Mouse (Mus musculus): Measurements from ENCODE around the gene Lipc.

DNA sequence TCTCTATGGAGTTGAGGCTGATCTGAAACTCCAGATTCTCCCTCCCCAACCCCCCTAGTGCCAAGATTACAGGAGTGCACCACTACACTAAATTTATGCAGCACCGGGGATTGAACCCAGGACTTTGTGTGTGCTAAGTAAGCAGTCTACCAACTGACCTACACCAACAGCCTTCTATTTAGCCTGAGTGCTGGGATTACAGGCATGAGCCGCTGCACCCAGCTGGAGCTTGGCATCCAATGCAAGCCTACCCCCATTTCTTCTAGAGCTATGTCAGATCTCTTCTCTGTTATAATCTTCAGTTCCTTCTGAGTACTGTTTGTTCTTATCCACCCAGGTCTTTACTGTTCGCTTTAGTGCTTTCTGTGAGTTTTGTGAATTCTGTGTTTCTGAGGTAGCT lies 117.8 kb downstream of the Lipc start:
- TF ChIP-seq CTCF (IDR thresholded peaks at IDR 0.05; ENCODE audit: borderline replicate concordance, control insufficient read depth, extremely low read depth, insufficient read depth, low read length, poor library complexity) (no peak), POLR2A (IDR thresholded peaks at IDR 0.05; ENCODE audit: control insufficient read depth, extremely low read depth, insufficient read depth, low read length, poor library complexity) (no peak)

Measured in thymus, adult 2 months (tissue).